Mouse (Mus musculus) mouse embryonic stem cell (cell line): ENCODE data around the gene Ruvbl1.

ENCODE experiments used
- in situ Hi-C, 2 experiments: fragments of 300-500 bp; cut with MboI; formaldehyde crosslinking; loops; 1 replicate in 1 of 2; 3 replicates in 1 of 2; pipeline ENCODE4 v1.14.3; 2019 to 2020; ENCODE audit warnings: low sequenced_read_pairs in 2 of 2, low pct_unique_long_range_greater_than_20kb in 1 of 2, mixed read lengths in 1 of 2; ENCODE audit not compliant: unreplicated experiment in 1 of 2

The Ruvbl1 gene

DNA sequence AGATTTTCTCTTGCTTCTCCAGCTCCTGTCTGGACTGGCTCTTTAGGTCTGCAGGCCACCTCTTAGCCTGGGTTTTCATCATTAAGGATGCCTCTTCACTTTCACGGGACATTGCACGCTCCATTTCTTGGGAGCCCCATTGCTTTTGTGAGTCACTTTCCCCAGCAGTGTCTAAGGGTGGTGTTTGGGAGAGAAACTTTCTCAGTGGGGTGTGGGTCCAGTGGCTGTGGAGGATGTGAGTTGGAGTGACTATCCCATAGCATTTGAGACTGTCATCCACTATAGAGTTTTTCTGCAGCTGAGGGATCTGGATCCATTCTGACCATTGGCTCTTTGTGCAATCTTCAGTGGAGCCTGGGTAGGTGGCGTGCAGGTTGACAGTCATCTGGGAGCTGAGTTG, 58.2 kb downstream of the Ruvbl1 start:
- in situ Hi-C loops = no loop called here

DNA sequence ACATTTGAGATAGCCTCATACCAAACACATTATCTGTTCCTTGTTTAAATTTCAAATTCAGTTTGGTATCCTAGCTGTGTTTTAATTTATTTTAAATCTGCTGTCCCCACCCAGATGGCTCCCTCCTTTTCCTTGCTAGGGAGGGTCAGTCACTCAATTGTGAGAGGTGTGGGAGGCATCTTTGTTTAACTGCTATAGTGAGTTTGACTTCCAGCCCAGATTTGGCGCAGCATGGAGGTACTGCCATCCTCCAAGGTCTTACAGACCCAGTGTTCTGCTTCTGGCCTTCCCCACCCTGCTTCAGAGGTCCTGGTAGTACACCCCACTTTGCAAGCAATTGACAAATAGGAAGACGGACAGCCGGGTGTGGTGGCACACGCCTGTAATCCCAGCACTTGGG, 58.8 kb downstream of the Ruvbl1 start:
- in situ Hi-C loops = no loop called here

DNA sequence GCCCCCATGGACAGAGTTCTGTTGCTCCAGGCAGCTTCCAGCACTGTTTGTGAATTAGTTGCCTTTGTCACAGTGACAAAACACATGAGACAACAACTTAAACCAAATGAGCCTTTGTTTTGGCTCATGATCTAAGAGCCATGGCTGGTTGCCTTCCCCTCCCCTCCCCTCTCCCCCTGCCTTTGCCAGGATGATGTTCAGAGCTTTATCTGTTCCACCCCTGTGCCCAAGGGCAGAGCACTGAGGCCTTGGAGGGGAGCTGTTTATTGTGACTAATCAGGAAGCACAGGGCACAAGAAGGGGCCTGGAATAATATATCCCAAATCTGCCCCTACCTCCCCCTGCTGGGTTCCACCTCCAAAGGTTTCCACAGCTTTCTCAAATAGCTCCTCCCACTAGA, 65.1 kb downstream of the Ruvbl1 start:
- in situ Hi-C loops = no loop called here

DNA sequence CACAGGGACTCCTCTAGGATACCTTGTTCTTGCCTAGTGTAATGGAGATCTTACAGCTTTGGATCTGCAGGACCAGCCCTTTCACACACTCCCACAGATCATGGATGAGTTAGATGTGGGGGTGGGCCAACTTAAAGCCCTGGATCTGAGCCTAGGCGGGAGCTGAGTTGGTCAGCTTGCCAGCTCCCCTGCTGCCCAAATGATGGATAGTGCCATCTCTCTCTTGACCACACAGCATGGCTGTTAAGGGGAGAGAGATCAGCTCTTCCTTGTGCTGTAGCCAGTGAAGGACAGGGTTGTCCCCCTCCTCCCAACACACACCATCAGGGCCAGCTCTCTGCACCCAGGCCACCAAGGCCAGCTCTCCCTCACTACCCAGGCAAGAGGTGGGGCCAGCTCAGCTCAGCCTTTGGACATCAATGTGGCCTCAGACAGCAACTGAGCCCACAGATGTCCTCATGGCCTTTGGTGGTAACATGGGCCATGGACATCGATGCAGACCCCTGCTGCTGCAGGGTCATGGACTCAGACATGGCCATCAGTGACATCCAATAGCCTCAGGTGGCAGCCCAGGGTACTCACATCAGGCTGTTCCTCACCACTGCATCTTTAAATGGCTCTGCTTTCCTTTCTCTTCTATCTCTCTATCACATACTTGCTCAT, 75.0 kb downstream of the Ruvbl1 start:
- in situ Hi-C loops = no loop called here

DNA sequence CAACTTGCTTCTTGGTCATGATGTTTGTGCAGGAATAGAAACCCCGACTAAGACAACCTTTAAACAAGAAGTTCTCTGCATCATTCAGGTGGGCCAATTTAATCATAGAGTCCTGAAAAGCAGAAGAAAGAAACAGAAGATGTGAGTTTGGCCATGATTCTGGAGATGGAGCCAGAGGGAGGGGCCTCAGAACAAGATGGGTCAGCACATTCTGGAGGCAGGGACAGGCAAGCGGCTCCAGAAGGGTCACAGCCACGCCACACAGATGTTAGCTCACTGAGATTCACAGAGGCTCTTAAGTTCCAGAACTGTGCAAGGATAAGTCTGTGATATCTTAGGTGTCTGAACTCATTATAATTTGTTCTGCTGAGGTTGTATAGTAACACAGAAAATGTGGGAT, 79.0 kb downstream of the Ruvbl1 start:
- in situ Hi-C loops = no loop called here

DNA sequence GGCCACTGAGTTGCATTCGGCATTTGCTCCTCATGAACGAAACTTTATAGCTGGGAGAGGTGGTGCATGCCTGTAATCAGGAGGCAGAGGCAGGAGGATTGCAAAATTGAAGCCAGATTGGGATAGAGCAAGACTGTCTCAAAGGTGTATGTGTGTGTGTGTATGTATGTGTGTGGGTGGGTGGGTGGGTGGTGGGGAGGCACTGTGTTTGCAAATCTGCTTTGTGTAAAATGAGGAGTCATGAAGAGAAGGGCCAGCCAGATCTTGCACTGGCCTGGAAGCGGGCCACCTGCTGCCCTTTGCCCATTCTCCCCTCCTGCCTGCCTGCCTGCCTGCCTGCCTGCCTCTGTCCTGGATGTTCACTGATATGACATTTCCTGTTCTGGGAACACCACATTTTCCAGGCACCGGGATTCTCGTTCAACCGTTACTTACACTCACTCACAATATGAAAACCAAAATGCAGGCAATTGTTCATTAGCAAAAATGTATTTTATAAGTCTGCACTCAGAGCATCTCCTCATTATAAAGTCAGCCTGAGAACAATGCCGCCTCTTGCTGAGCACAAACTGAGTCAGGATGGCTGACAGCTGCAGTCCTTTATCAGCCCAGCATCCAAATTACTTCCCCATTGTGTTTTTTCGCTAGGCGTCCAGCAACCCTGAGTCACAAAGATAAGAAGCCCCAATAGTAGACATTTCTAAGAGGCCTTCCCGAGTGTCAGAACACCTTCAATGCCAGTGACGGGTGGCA, 79.6 kb downstream of the Ruvbl1 start:
- in situ Hi-C loops = no loop called here

DNA sequence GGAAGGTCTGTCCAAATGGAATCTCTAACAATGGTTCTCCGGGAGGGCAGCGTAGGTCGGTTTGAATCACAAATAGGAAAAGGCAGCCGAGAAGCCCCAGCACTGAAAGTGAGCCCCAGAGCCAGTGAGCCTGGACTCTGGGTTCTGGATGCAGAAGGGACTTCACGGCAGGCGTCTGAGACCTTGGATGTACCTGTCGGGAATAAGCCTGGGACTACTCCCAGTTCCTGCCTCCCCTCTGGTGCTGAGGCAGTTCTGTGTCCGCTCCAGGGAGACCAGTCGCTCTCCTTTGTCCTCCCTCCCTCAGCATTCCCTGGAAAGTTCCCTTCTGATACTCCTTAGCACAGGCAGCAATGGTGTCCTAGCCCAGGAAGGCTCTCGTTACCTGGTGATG, 80.2 kb downstream of the Ruvbl1 start:
- in situ Hi-C loops = no loop called here
